Mouse (Mus musculus) intestine, embryonic 16.5 days (tissue): ENCODE data around the gene H2-Oa. TPM values are rescaled to one million over a fixed set of nuclear protein-coding genes. Genes with fewer than 3 reads are reported as not detected.

ENCODE experiments used
- ATAC-seq: fragments of 200-750 bp; cut with Nextera tagmentation; 2 replicates; pipeline ENCODE4 v1.8.0; 2017; ENCODE audit warnings: moderate TSS enrichment, moderate library complexity
- H3K27ac ChIP-seq: fragments of 300-500 bp; sonication (generic); 2 replicates; pipeline ENCODE4 v1.5.1; 2014; ENCODE audit warnings: mild to moderate bottlenecking, low read length
- H3K27me3 ChIP-seq: fragments of 300-500 bp; sonication (generic); replicated peaks from 2 replicates; pipeline ENCODE4 v1.6.1; 2014; ENCODE audit warnings: low read length, control low read depth, mixed read lengths; ENCODE audit not compliant: control insufficient read depth, insufficient read depth
- H3K36me3 ChIP-seq: fragments of 300-500 bp; sonication (generic); 2 replicates; pipeline ENCODE4 v1.6.1; 2014; ENCODE audit warnings: low read length, control low read depth; ENCODE audit not compliant: control insufficient read depth, insufficient read depth
- H3K4me1 ChIP-seq: fragments of 300-500 bp; sonication (generic); 2 replicates; pipeline ENCODE4 v1.6.1; 2014; ENCODE audit warnings: low read length, control low read depth, mixed read lengths; ENCODE audit not compliant: control insufficient read depth, insufficient read depth
- H3K4me2 ChIP-seq: fragments of 300-500 bp; sonication (generic); 2 replicates; pipeline ENCODE4 v1.6.1; 2014; ENCODE audit warnings: low read depth, low read length, control low read depth
- H3K4me3 ChIP-seq: fragments of 300-500 bp; sonication (generic); 2 replicates; pipeline ENCODE4 v1.5.1; 2014; ENCODE audit warnings: mild to moderate bottlenecking, low read length
- H3K9ac ChIP-seq: fragments of 300-500 bp; sonication (generic); 2 replicates; pipeline ENCODE4 v1.6.1; 2014; ENCODE audit warnings: low read depth, low read length
- H3K9me3 ChIP-seq: fragments of 300-500 bp; sonication (generic); 2 replicates; pipeline ENCODE4 v1.6.1; 2016; ENCODE audit warnings: low read length, control low read depth; ENCODE audit not compliant: control insufficient read depth
- WGBS: fragments of 180-500 bp; shearing (Covaris S2); extraction: QIAGEN DNeasy Blood & Tissue Kit; methylation state at CpG from one replicate; pipeline ENCODE4 v1.1.7; 2014; 5-methylcytosine and 5-hydroxymethylcytosine counted together
- polyA plus RNA-seq: library from polyadenylated mRNA; unstranded; fragments of >200 nt; fragmentation: Nextera tagmentation; extraction: Ambion mirVana; gene quantifications from 2 replicates; pipeline ENCODE4 v1.2.1, GENCODE M21; 2015

H2-Oa gene
- polyA plus RNA-seq, 1 experiment from 2014 or later: 0.95 TPM

DNA sequence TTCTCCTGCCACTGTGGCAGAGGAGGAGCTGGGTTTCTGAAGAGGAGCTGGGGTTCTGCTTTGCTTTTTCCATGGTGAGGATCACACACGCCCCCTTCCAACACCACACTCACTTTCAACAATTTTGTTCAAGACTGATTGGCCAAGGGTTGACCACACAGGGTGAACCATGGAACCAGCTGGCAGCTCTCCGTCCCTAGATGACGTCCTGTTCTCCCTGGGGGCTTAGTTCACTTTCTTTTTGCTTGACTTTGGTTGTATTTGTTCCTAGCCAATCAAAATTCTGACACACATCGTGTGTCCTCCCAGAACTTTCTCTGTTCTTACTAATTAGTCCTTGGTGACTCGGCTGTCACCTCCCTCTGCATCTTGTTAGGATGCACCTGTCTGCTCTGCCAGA lies 5.1 kb downstream of the H2-Oa start:
- Histone ChIP-seq H3K9me3 (no peaks in the 10 kb centered on the region), H3K36me3 (no peaks in the 10 kb centered on the region), H3K4me2 (no peak overlapping the region), H3K27me3 (no peaks in the 10 kb centered on the region), H3K9ac (no peak overlapping the region), H3K4me3 (no peak overlapping the region), H3K27ac (no peak overlapping the region), H3K4me1 (peaks cover 4% of the 10 kb centered on the region; the same call in 1 of the 2 replicates)
- 72% methylated on average over 5 of the region's 5 CpGs for WGBS
- ATAC-seq: no peak

DNA sequence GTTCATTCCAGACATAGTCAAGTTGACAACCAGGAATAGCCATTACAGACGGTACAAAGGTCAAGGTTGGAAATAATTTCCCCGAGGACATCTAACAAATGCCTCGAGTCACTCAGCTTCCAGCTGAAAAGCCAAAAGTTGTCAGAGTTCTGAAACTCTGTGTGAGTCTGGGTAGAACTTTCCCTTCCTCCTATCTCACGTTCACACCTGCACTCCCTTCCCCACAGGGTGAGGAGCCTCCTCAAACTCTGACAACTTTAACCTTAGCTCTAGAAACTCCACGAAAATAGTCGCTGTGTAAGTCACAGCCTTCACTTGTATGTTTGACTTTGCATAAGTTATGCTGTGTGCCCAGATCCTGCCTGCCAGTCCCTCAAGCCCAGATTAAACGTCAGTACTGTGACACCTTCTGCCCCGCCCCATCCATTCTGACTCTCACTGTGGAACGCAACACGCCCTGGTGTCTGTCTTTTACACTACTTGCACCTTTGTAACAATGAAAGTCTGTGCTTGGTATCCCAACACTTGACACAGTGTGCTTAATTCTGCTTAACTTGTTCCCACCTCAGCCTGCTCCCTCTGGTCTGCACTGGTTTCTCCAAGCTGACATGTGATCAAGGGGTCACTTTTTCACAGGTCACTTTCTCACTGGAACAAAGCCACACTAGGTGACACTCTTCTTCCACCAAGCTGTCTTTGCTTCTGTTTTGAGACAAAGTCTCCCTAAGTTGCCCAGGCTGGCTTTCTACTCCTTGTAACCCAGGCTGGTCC lies 6.8 kb downstream of the H2-Oa start:
- peak; percentile 43; the same call in 1 of the 2 replicates for ATAC-seq
- no peak overlapping the region for H3K27ac ChIP-seq
- H3K4me3 ChIP-seq: no peak overlapping the region
- H3K4me2 ChIP-seq: no peak overlapping the region
- 33% methylated on average over 10 of the region's 10 CpGs for WGBS
- H3K27me3 ChIP-seq: no peaks in the 10 kb centered on the region
- no peaks in the 10 kb centered on the region for H3K36me3 ChIP-seq
- H3K9me3 ChIP-seq: no peaks in the 10 kb centered on the region
- peaks cover 4% of the 10 kb centered on the region; the same call in 1 of the 2 replicates for H3K4me1 ChIP-seq
- H3K9ac ChIP-seq: no peak overlapping the region

DNA sequence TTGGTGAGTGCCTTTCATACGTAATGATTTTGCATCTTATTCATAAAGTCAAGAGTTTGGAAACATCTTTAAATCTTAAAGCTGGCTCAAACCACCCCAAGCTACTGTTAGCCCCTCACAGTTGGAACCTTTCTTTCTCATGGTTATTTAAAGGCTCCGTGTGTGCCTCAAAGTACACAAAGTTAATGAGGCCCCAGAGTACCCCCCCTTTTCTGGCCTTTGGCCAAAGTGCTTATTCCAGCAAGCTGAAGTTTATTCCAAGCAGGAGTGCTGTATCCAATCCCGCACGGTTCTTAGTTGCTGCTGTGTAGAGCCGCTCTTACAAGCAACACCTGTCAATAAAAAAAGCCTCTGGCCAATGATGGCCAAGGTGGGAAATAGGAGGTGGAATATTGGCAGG lies 7.4 kb downstream of the H2-Oa start:
- no peak overlapping the region for H3K4me2 ChIP-seq
- no peak for ATAC-seq
- peaks cover 4% of the 10 kb centered on the region; the same call in 1 of the 2 replicates for H3K4me1 ChIP-seq
- H3K9ac ChIP-seq: no peak overlapping the region
- no peak overlapping the region for H3K27ac ChIP-seq
- H3K27me3 ChIP-seq: no peaks in the 10 kb centered on the region
- no peaks in the 10 kb centered on the region for H3K36me3 ChIP-seq
- WGBS: 37% methylated on average over 5 of the region's 5 CpGs
- no peaks in the 10 kb centered on the region for H3K9me3 ChIP-seq
- H3K4me3 ChIP-seq: no peak overlapping the region

DNA sequence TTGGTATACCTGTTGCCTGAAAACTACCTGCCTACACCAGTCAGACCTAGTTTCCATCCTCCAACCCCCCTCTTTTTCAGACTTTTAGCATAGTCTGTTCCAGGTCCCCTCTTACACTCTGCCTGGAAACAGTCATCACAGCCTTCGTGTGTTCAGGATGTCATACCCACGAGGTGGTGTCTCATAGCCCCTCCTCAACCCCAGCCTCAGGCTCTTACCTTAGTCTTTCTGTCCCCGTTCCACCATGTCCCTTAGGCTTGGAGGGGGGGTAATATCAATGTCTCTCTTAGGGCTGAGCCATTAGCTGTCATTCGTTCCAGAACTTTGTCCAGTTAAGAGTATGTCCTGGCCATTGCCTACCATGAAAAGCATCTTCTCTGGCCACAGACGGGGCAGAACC lies 9.0 kb downstream of the H2-Oa start:
- Histone ChIP-seq H3K9ac (no peak overlapping the region), H3K27ac (no peak overlapping the region), H3K4me2 (no peak overlapping the region), H3K4me3 (no peak overlapping the region), H3K27me3 (no peaks in the 10 kb centered on the region), H3K4me1 (peaks cover 4% of the 10 kb centered on the region; the same call in 1 of the 2 replicates), H3K9me3 (no peaks in the 10 kb centered on the region), H3K36me3 (no peaks in the 10 kb centered on the region)
- WGBS: 26% methylated on average over 5 of the region's 5 CpGs
- no peak for ATAC-seq

DNA sequence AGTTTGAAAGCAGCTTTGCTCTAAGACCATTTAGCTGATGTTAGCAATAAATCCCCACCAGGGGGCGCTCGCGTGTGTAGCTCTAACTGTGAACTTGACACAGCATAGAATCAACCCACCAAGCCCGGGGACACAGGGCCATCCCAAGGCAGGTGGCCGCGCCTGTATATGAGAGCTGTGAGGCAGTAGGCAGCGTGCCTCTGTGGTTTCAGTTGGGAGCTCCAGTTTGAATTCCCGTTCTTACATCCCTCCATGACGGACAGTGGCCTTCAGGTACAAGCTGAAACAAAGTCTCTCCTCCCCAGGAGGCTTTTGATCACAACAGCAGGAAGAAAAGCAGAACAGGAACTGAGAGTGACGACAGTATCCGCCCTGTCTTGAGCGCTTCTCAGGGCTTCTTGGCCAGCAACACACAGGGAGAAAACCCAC lies 9.5 kb downstream of the H2-Oa start:
- Histone ChIP-seq H3K36me3 (no peaks in the 10 kb centered on the region), H3K9ac (peak overlapping the region; percentile 41; the same call in 1 of the 2 replicates), H3K4me3 (0 out of 2 replicates have a peak overlapping the region, but pooled peaks have one; percentile 10), H3K27me3 (no peaks in the 10 kb centered on the region), H3K9me3 (no peaks in the 10 kb centered on the region), H3K4me1 (peaks cover 4% of the 10 kb centered on the region; the same call in 1 of the 2 replicates), H3K4me2 (peak overlapping the region; percentile 43), H3K27ac (no peak overlapping the region)
- WGBS: 9% methylated on average over 12 of the region's 12 CpGs
- ATAC-seq: peak; percentile 81

DNA sequence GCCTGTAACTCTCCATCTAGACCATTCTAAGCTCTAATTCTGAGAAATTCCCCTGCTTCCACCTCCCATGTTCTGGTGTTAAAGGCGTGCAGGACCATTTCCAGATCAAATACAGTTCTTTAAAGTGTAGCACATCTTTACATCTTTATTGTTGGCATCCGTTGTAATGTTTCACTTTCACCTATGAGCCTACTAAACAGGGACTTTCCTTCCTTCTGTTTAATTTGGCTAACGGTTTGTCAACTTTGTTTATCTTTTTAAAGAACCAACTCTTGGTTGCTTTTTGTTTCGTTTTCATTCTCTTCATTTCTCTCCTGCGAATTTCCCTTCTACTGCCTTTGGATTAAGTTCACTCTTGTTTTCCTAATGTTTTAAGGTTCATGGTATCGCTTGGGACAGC lies 10.7 kb downstream of the H2-Oa start:
- Histone ChIP-seq H3K4me1 (peaks cover 4% of the 10 kb centered on the region; the same call in 1 of the 2 replicates), H3K9ac (no peak overlapping the region), H3K4me2 (no peak overlapping the region), H3K9me3 (no peaks in the 10 kb centered on the region), H3K4me3 (no peak overlapping the region), H3K36me3 (no peaks in the 10 kb centered on the region), H3K27ac (no peak overlapping the region), H3K27me3 (no peaks in the 10 kb centered on the region)
- WGBS: 65% methylated on average over 6 of the region's 6 CpGs
- ATAC-seq: no peak

DNA sequence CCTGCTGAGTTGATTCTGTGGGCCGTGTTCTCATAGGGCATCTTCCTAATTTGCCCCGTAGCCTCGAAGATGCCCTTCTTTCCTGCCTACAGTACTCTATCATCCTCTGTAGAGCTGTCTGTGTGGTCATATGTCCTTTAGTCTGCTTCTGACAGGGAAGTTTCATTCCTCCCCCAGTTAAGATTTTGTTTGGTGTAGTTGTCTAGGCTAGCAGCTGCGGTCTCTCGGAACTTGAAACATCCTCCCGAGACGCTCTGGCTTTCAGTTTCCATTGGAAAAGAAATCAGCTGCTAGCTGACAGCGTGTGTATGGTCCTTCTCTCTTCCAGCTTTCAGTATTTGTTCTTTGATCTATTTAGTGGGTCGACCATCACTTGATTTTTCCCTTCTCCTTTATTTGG lies 12.7 kb downstream of the H2-Oa start:
- no peak overlapping the region for H3K9ac ChIP-seq
- H3K27ac ChIP-seq: no peak overlapping the region
- H3K4me1 ChIP-seq: peaks cover 1% of the 10 kb centered on the region; the same call in 1 of the 2 replicates
- ATAC-seq: no peak
- H3K9me3 ChIP-seq: no peaks in the 10 kb centered on the region
- WGBS: 80% methylated on average over 9 of the region's 9 CpGs
- H3K4me2 ChIP-seq: no peak overlapping the region
- H3K36me3 ChIP-seq: no peaks in the 10 kb centered on the region
- H3K27me3 ChIP-seq: no peaks in the 10 kb centered on the region
- H3K4me3 ChIP-seq: no peak overlapping the region

DNA sequence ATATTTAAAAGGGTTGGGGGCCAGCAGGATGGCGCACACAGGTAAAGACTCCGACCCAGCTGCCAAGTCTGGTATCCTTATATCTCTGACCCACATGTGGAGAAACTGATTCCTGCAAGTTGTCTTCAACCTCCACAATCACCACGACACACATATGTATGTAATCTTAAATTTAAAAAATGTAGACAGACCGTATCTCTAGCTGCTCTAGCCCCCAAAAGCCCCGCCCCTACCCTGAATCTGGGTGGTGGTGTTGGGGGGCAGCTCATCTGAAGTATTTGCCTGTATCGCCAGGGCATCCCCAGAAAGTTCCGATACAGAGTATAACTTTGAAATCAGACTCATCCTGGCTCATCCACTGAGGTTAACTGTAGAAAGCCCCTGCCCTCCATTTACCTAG lies 14.4 kb downstream of the H2-Oa start:
- 84% methylated on average over 7 of the region's 7 CpGs for WGBS
- no peaks in the 10 kb centered on the region for H3K4me1 ChIP-seq
- no peaks in the 10 kb centered on the region for H3K27me3 ChIP-seq
- H3K4me2 ChIP-seq: no peak overlapping the region
- peaks cover 3% of the 10 kb centered on the region for H3K36me3 ChIP-seq
- no peak overlapping the region for H3K9ac ChIP-seq
- no peak overlapping the region for H3K27ac ChIP-seq
- H3K4me3 ChIP-seq: no peak overlapping the region
- H3K9me3 ChIP-seq: no peaks in the 10 kb centered on the region
- ATAC-seq: no peak

DNA sequence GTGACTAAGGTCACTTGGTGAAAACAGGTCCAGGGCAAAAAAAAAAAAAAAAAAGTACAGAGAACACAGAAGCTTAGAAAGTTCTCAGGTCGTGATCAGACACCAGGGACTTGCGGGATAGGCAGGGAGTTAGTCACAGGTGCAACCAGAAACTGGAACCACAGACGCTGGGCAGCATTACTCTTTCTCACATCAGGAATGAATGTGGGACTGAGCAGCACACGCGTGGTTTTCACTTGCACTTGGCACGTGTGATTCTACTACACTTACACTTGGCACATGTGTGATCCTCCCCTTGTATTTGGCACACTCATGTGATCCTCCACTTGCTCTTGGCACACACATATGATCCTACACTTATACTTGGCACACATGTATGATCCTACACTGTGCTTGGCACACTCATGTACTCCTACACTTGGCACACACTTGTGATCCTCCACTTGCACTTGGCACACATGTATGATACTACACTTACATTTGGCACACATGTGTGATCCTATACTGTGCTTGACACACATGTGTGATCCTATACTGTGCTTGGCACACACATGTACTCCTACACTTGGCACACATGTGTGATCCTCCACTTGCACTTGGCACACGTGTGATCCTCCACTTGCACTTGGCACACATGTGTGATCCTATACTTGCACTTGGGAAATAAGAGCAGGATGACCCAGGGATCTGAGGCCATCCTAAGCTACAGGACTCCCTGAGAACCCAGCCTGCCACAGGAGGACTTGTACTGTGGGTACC lies 15.1 kb downstream of the H2-Oa start:
- WGBS: 83% methylated on average over 7 of the region's 7 CpGs
- Histone ChIP-seq H3K9ac (no peak overlapping the region), H3K9me3 (no peaks in the 10 kb centered on the region), H3K4me1 (no peaks in the 10 kb centered on the region), H3K4me3 (no peak overlapping the region), H3K36me3 (peaks cover 8% of the 10 kb centered on the region), H3K27ac (no peak overlapping the region), H3K27me3 (no peaks in the 10 kb centered on the region), H3K4me2 (no peak overlapping the region)
- ATAC-seq: no peak
